Mouse (Mus musculus) CH12.LX (cell line): Measurements from ENCODE around the gene H2al3. TPM values are rescaled to one million over a fixed set of nuclear protein-coding genes. Genes with fewer than 3 reads are reported as not detected.

Experiments
- DNase-seq: peaks from one replicate; pipeline ENCODE4 v3.0.0-alpha.2; 2013; ENCODE audit errors: extremely low read depth
- H3K27ac ChIP-seq: 2 replicates; pipeline ENCODE4 v1.5.1; 2012; ENCODE audit warnings: low read depth, mild to moderate bottlenecking, control low read depth, moderate library complexity; ENCODE audit not compliant: insufficient read depth
- H3K27me3 ChIP-seq: replicated peaks from 2 replicates; pipeline ENCODE3; 2012; ENCODE audit warnings: inconsistent platforms
- H3K36me3 ChIP-seq, 2 experiments: replicated peaks in 1 of 2; 2 replicates each; pipeline versions ENCODE3 to v1.6.1; 2012; ENCODE audit warnings: inconsistent platforms in 1 of 2, low read length in 1 of 2, mild to moderate bottlenecking in 1 of 2, mixed read lengths in 1 of 2, moderate library complexity in 1 of 2; ENCODE audit not compliant: control insufficient read depth in 1 of 2, insufficient read depth in 1 of 2
- H3K4me1 ChIP-seq, 2 experiments: 2 replicates each; pipeline ENCODE4 v1.6.1; 2012; ENCODE audit warnings: inconsistent platforms in 1 of 2, moderate library complexity in 1 of 2; ENCODE audit not compliant: insufficient read depth in 2 of 2, control insufficient read depth in 1 of 2
- H3K4me2 ChIP-seq: 2 replicates; pipeline ENCODE4 v1.6.1; 2012; ENCODE audit warnings: low read depth, mild to moderate bottlenecking, control low read depth; ENCODE audit not compliant: poor library complexity, insufficient read depth, severe bottlenecking
- H3K4me3 ChIP-seq, 3 experiments: fragments of 150-350 bp in 1 of 3; sonication (generic) in 1 of 3; replicated peaks in 1 of 3; 2 replicates each; pipeline versions ENCODE3 to v1.5.1; 2011 to 2012; ENCODE audit warnings: low read depth in 2 of 3, low read length in 2 of 3, mild to moderate bottlenecking in 2 of 3, moderate library complexity in 2 of 3, control low read depth in 1 of 3, improper control_type of control experiment in 1 of 3, inconsistent platforms in 1 of 3, mixed read lengths in 1 of 3; ENCODE audit not compliant: poor library complexity in 1 of 3
- H3K79me2 ChIP-seq: replicated peaks from 2 replicates; pipeline ENCODE4 v1.6.1; 2012; ENCODE audit warnings: mild to moderate bottlenecking, moderate library complexity; ENCODE audit not compliant: control insufficient read depth, poor library complexity, insufficient read depth, severe bottlenecking; ENCODE audit errors: extremely low read depth
- H3K9ac ChIP-seq: 2 replicates; pipeline ENCODE4 v1.6.1; 2012; ENCODE audit warnings: low read depth, mild to moderate bottlenecking, control low read depth, moderate library complexity; ENCODE audit not compliant: insufficient read depth
- H3K9me3 ChIP-seq: replicated peaks from 2 replicates; pipeline ENCODE3; 2012; ENCODE audit warnings: low read length, inconsistent platforms, mixed read lengths
- BHLHE40 ChIP-seq: IDR thresholded peaks from 2 replicates; pipeline ENCODE4 v1.6.1; 2011; ENCODE audit warnings: mild to moderate bottlenecking, low read depth, low read length, improper control_type of control experiment
- CHD2 ChIP-seq: IDR thresholded peaks from 2 replicates; pipeline ENCODE4 v1.6.1; 2011; ENCODE audit warnings: low read length, improper control_type of control experiment
- CTCF ChIP-seq, 2 experiments: IDR thresholded peaks in 1 of 2; conservative IDR thresholded peaks in 1 of 2; 2 replicates each; pipeline ENCODE4 v1.5.1; 2011 to 2012; ENCODE audit warnings: low read depth in 2 of 2, low read length in 2 of 2, improper control_type of control experiment in 1 of 2, inconsistent platforms in 1 of 2, mild to moderate bottlenecking in 1 of 2, moderate library complexity in 1 of 2
- EP300 ChIP-seq: IDR thresholded peaks from 2 replicates; pipeline ENCODE4 v1.6.1; 2011; ENCODE audit warnings: low read length, improper control_type of control experiment
- ETS1 ChIP-seq: conservative IDR thresholded peaks from 2 replicates; pipeline ENCODE4 v1.6.1; 2012; ENCODE audit warnings: low read depth, mild to moderate bottlenecking, inconsistent platforms, low read length, improper control_type of control experiment, moderate library complexity
- GABPA ChIP-seq: IDR thresholded peaks from 2 replicates; pipeline ENCODE4 v1.6.1; 2012; ENCODE audit warnings: low read depth, low read length, improper control_type of control experiment, inconsistent platforms; ENCODE audit not compliant: insufficient replicate concordance
- HCFC1 ChIP-seq: IDR thresholded peaks from 2 replicates; pipeline ENCODE4 v1.6.1; 2012; ENCODE audit warnings: low read depth, mild to moderate bottlenecking, inconsistent platforms, low read length, improper control_type of control experiment
- IRF4 ChIP-seq: IDR thresholded peaks from 2 replicates; pipeline ENCODE4 v1.6.1; 2014; ENCODE audit warnings: low read depth, mild to moderate bottlenecking, inconsistent platforms, low read length, improper control_type of control experiment
- JUND ChIP-seq: conservative IDR thresholded peaks from 2 replicates; pipeline ENCODE4 v1.6.1; 2011; ENCODE audit warnings: low read depth, low read length, improper control_type of control experiment
- MAX ChIP-seq: IDR thresholded peaks from 2 replicates; pipeline ENCODE4 v1.6.1; 2011; ENCODE audit warnings: low read length, improper control_type of control experiment
- MAZ ChIP-seq: IDR thresholded peaks from 2 replicates; pipeline ENCODE4 v1.6.1; 2012; ENCODE audit warnings: low read depth, mild to moderate bottlenecking, inconsistent platforms, low read length, improper control_type of control experiment, moderate library complexity
- MEF2A ChIP-seq: IDR thresholded peaks from 2 replicates; pipeline ENCODE4 v1.6.1; 2014; ENCODE audit warnings: low read depth, mild to moderate bottlenecking, inconsistent platforms, low read length, improper control_type of control experiment, borderline replicate concordance
- PAX5 ChIP-seq: IDR thresholded peaks from 2 replicates; pipeline ENCODE4 v1.6.1; 2012; ENCODE audit warnings: low read length, inconsistent platforms, mixed read lengths
- POLR2AphosphoS2 ChIP-seq: IDR thresholded peaks from 2 replicates; pipeline ENCODE4 v1.6.1; 2011; ENCODE audit warnings: low read depth, low read length, improper control_type of control experiment
- RAD21 ChIP-seq: IDR thresholded peaks from 2 replicates; pipeline ENCODE4 v1.6.1; 2011; ENCODE audit warnings: low read depth, mild to moderate bottlenecking, low read length, improper control_type of control experiment, moderate library complexity
- SIN3A ChIP-seq: IDR thresholded peaks from 2 replicates; pipeline ENCODE4 v1.6.1; 2012; ENCODE audit warnings: low read length, improper control_type of control experiment, inconsistent platforms
- SMC3 ChIP-seq: IDR thresholded peaks from 2 replicates; pipeline ENCODE4 v1.6.1; 2011; ENCODE audit warnings: low read depth, low read length, improper control_type of control experiment
- TBP ChIP-seq: conservative IDR thresholded peaks from 2 replicates; pipeline ENCODE4 v1.6.1; 2011; ENCODE audit warnings: low read depth, low read length, improper control_type of control experiment
- TCF12 ChIP-seq: IDR thresholded peaks from 2 replicates; pipeline ENCODE4 v1.6.1; 2014; ENCODE audit warnings: low read depth, mild to moderate bottlenecking, inconsistent platforms, low read length, improper control_type of control experiment
- USF2 ChIP-seq: conservative IDR thresholded peaks from 2 replicates; pipeline ENCODE4 v1.6.1; 2011; ENCODE audit warnings: low read depth, low read length, improper control_type of control experiment
- dilution Hi-C: fragments of 300-500 bp; cut with MboI; formaldehyde crosslinking; loops from 2 replicates; pipeline ENCODE4 v1.14.3; 2020; ENCODE audit warnings: low sequenced_read_pairs; ENCODE audit not compliant: extremely low pct_unique_long_range_greater_than_20kb, extremely low pct_ligation_motif_present
- in situ Hi-C: fragments of 300-500 bp; cut with MboI; formaldehyde crosslinking; loops from 3 replicates; pipeline ENCODE4 v1.14.3; 2019; ENCODE audit warnings: low sequenced_read_pairs, low pct_ligation_motif_present, low pct_unique_long_range_greater_than_20kb, mixed read lengths
- polyA plus RNA-seq: library from polyadenylated mRNA; unstranded; fragments of >175 nt; gene quantifications from 2 replicates; pipeline ENCODE4 v1.2.1, GENCODE M21; 2012; ENCODE audit warnings: low read depth; ENCODE audit not compliant: insufficient read length
- total RNA-seq, 2 experiments: library from RNA; depleted of rRNA; stranded (reverse); fragments of 300-350 nt in 1 of 2; fragments of >200 nt in 1 of 2; gene quantifications; 2 replicates each; pipeline ENCODE4 v1.2.3; 2012 to 2014

Gene H2al3
- total and polyA plus RNA-seq, 3 experiments = not detected

- H3K27me3 ChIP-seq = no peaks in the 10 kb centered on the region
- dilution Hi-C loops = no loop called here
- H3K9me3 ChIP-seq = no peaks in the 10 kb centered on the region
- TF ChIP-seq TCF12 (no peak), MAZ (no peak), JUND (no peak)
- no peaks in the 10 kb centered on the region for H3K36me3 ChIP-seq
- DNase-seq = no peak
- no peak overlapping the region for H3K9ac ChIP-seq
- in situ Hi-C loops = no loop called here
- no peak overlapping the region for H3K4me3 ChIP-seq
- H3K4me1 ChIP-seq = no peaks in the 10 kb centered on the region
- H3K27ac ChIP-seq = no peak overlapping the region
- H3K4me2 ChIP-seq = no peak overlapping the region
- H3K79me2 ChIP-seq = no peaks in the 10 kb centered on the region
Measured at GRCm38 (mm10) chrX:9812469-9812868, 37.0 kb upstream of the H2al3 start.

- H3K27me3 ChIP-seq = no peaks in the 10 kb centered on the region
- in situ Hi-C loops = no loop called here
- TF ChIP-seq USF2 (no peak), MEF2A (no peak), CHD2 (no peak), IRF4 (no peak), EP300 (no peak), JUND (no peak), CTCF (conservative IDR thresholded peaks at IDR 0.05 in 1 of 2, IDR thresholded peaks at IDR 0.05 in 1 of 2; ENCODE audit: low read depth in 2 of 2, low read length in 2 of 2) (peak in 1 of 2 experiments; percentile 57; a peak in 2 of 4 replicates), HCFC1 (no peak), BHLHE40 (no peak), PAX5 (no peak), MAX (no peak), SIN3A (no peak), TBP (no peak), ETS1 (no peak), POLR2AphosphoS2 (no peak), RAD21 (peak; percentile 60), SMC3 (peak; percentile 46), GABPA (no peak)
Measured at GRCm38 (mm10) chrX:9834779-9835178, 14.7 kb upstream of the H2al3 start.

More at GRCm38 (mm10) chrX:9834779-9835178, 14.7 kb upstream of the H2al3 start:
- Histone ChIP-seq H3K4me1 (no peaks in the 10 kb centered on the region), H3K36me3 (no peaks in the 10 kb centered on the region), H3K9me3 (no peaks in the 10 kb centered on the region), H3K4me2 (no peak overlapping the region), H3K9ac (no peak overlapping the region), H3K27ac (no peak overlapping the region), H3K4me3 (no peak overlapping the region), H3K79me2 (no peaks in the 10 kb centered on the region)
- DNase-seq = peak; percentile 27
- dilution Hi-C loops = no loop called here
